In the genomic region with DNA sequence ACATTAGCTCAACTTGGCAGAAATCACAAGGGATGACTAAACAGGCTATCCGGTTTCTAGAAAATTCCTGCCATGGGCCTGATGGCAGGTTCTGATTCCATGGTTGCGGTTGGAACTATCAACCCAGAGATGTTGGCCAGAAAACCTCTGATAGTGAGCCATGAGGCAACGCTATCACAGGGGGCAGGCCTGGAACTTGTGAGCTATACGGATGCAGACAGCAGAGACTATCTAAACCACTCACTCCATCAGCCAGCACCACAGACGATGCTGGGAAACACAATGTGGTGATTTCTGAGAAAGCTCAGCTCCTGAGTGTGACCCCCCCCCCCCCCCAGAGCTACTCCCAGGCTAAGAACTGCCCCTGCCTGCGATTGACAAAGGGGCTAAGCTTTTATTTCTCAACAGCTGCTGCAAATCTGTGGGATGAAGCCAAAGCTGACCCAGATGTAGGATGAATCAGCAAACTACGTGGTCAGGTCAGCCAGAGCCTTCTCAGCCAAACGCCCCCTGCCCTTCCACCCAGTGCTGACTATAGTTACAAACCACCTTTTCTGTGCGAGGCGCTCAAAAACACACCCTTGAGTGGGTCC, we compare ENCODE assay signal across 12 mouse cellular contexts. TPM values are rescaled to one million over a fixed set of nuclear protein-coding genes. Genes with fewer than 3 reads are reported as not detected.
A peak's percentile ranks its signal among the peaks of the same experiment; 100 is the strongest.
DNase-seq lines count a peak whose midpoint lies in the region; ATAC-seq and TF ChIP-seq lines count a peak whose summit lies in the region.
"Had no signal": no experiment of that assay in that cellular context is flagged by ENCODE, and none has a peak within 500 bp of the region (broad histone marks: within the 10 kb centered on the region; RNA-seq: fewer than 3 reads in every experiment).

No protein-coding gene starts in this region.

- in situ Hi-C loops in Patski (cut with MboI; ENCODE audit: low pct_unique_long_range_greater_than_20kb): no loop called here

- peaks cover 68% of the 10 kb centered on the region for H3K79me2 ChIP-seq in C2C12 (ENCODE audit: control insufficient read depth, insufficient read depth)

- peaks cover 32% of the 10 kb centered on the region for H3K79me3 ChIP-seq in C2C12 (ENCODE audit: low read depth)

- no peak overlapping the region for H3K4me2 ChIP-seq in hindbrain, embryonic 11.5 days (replicated peaks; ENCODE audit: low read depth, low read length)
- H3K4me2 ChIP-seq in hindbrain, embryonic 12.5 days (replicated peaks): no peak overlapping the region
- no peak overlapping the region for H3K4me2 ChIP-seq in kidney, embryonic 14.5 days (replicated peaks; ENCODE audit: low read depth, low read length)

- no peaks in the 10 kb centered on the region for H3K9me3 ChIP-seq in hindbrain, embryonic 11.5 days (ENCODE audit: control insufficient read depth, low read length)
- H3K9me3 ChIP-seq in hindbrain, embryonic 12.5 days (replicated peaks): no peaks in the 10 kb centered on the region
- peaks cover 3% of the 10 kb centered on the region; the same call in 1 of the 2 replicates for H3K9me3 ChIP-seq in kidney, embryonic 14.5 days (ENCODE audit: control insufficient read depth, low read length)

- TF ChIP-seq CTCF in C2C12 (IDR thresholded peaks at IDR 0.05; ENCODE audit: control insufficient read depth, insufficient read depth, insufficient read length) (no peak), Patski (IDR thresholded peaks at IDR 0.05) (no peak)

- DNase-seq in hindbrain, embryonic 11.5 days (ENCODE audit: low spot score): no peak
- peak; percentile 79 for DNase-seq in Patski (ENCODE audit: low read depth, low spot score)
- no peak for DNase-seq in gastrocnemius, postnatal 25 days
- DNase-seq: adrenal gland, adult 8-10 months; heart, postnatal 4 days; kidney, adult 18-20 months; thymus, postnatal 4 days had no signal

- H3K4me1 ChIP-seq in hindbrain, embryonic 11.5 days (replicated peaks; ENCODE audit: control insufficient read depth, insufficient read depth, low read length): peaks cover 4% of the 10 kb centered on the region
- H3K4me1 ChIP-seq in hindbrain, embryonic 12.5 days: peaks cover 52% of the 10 kb centered on the region
- H3K4me1 ChIP-seq in kidney, embryonic 14.5 days (ENCODE audit: control insufficient read depth, insufficient read depth, low read length): peaks cover 45% of the 10 kb centered on the region

- 0 out of 2 replicates have a peak overlapping the region, but pooled peaks have one; percentile 10 for H3K27ac ChIP-seq in hindbrain, embryonic 11.5 days (ENCODE audit: low read depth, low read length)
- no peak overlapping the region for H3K27ac ChIP-seq in hindbrain, embryonic 12.5 days
- no peak overlapping the region for H3K27ac ChIP-seq in kidney, embryonic 14.5 days (ENCODE audit: low read depth, low read length)
- H3K27ac ChIP-seq: layer of hippocampus, adult 2 months had no signal

- H3K4me3 ChIP-seq in hindbrain, embryonic 11.5 days (ENCODE audit: low read depth, low read length): no peak overlapping the region
- no peak overlapping the region for H3K4me3 ChIP-seq in hindbrain, embryonic 12.5 days
- H3K4me3 ChIP-seq in C2C12 (ENCODE audit: insufficient read depth, poor library complexity, severe bottlenecking): no peak overlapping the region
- no peak overlapping the region for H3K4me3 ChIP-seq in kidney, embryonic 14.5 days (ENCODE audit: low read length)
- H3K4me3 ChIP-seq: layer of hippocampus, adult 2 months had no signal

- CTCF ChIA-PET in Patski (lab: Charles Lee): interaction anchor here (1.3 to 3.1 kb wide), 6 partner anchors 14 to 105 kb away, joined by 3 to 10 read pairs (median 3); no protein-coding TSS in a partner anchor

- H3ac ChIP-seq in C2C12 (ENCODE audit: control insufficient read depth, insufficient read length, low read depth): no peak overlapping the region

- H3K9ac ChIP-seq in hindbrain, embryonic 11.5 days (ENCODE audit: low read depth, low read length): no peak overlapping the region
- H3K9ac ChIP-seq in hindbrain, embryonic 12.5 days: no peak overlapping the region; the same call in 1 of the 2 replicates
- H3K9ac ChIP-seq in kidney, embryonic 14.5 days (ENCODE audit: low read depth, low read length): no peak overlapping the region

- no peak for ATAC-seq in hindbrain, embryonic 11.5 days (ENCODE audit: low FRiP score)
- no peak for ATAC-seq in hindbrain, embryonic 12.5 days (ENCODE audit: low FRiP score)
- no peak for ATAC-seq in Patski
- peak; percentile 31; the same call in 1 of the 2 replicates for ATAC-seq in megakaryocyte progenitor cell, adult 5-6 weeks (replicated peaks; ENCODE audit: poor library complexity)
- ATAC-seq in kidney, embryonic 14.5 days (ENCODE audit: low FRiP score, low TSS enrichment): no peak

- no peaks in the 10 kb centered on the region for H3K36me3 ChIP-seq in hindbrain, embryonic 11.5 days (ENCODE audit: control insufficient read depth, insufficient read depth, low read length)
- H3K36me3 ChIP-seq in hindbrain, embryonic 12.5 days: no peaks in the 10 kb centered on the region
- no peaks in the 10 kb centered on the region for H3K36me3 ChIP-seq in C2C12 (ENCODE audit: control insufficient read depth, insufficient read depth)
- H3K36me3 ChIP-seq in kidney, embryonic 14.5 days (ENCODE audit: control insufficient read depth, insufficient read depth, low read length): no peaks in the 10 kb centered on the region

- WGBS in hindbrain, embryonic 11.5 days: 66% methylated on average over 10 of the region's 10 CpGs
- WGBS in hindbrain, embryonic 12.5 days: 58% methylated on average over 10 of the region's 10 CpGs
- 59% methylated on average over 10 of the region's 10 CpGs for WGBS in kidney, embryonic 14.5 days

- H3K27me3 ChIP-seq in hindbrain, embryonic 11.5 days (ENCODE audit: control insufficient read depth, insufficient read depth, low read length): no peaks in the 10 kb centered on the region
- H3K27me3 ChIP-seq in hindbrain, embryonic 12.5 days: no peaks in the 10 kb centered on the region
- H3K27me3 ChIP-seq in C2C12 (ENCODE audit: control insufficient read depth, insufficient read depth, insufficient read length): no peaks in the 10 kb centered on the region
- H3K27me3 ChIP-seq in Patski: no peaks in the 10 kb centered on the region
- no peaks in the 10 kb centered on the region for H3K27me3 ChIP-seq in kidney, embryonic 14.5 days (ENCODE audit: control insufficient read depth, insufficient read depth, low read length)

- POLR2A ChIA-PET in Patski (lab: Charles Lee): no interaction called here

TF ChIP-seq in C2C12, 6 proteins besides CTCF, POLR2A, EP300 and RAD21:
- TF ChIP-seq MAX (IDR thresholded peaks at IDR 0.05) (peak; percentile 71), CEBPB (IDR thresholded peaks at IDR 0.05; ENCODE audit: low read depth) (peak; percentile 71), MYOD1 (IDR thresholded peaks at IDR 0.05; ENCODE audit: control insufficient read depth, insufficient read length, low read depth) (peak; percentile 81), MYOG (IDR thresholded peaks at IDR 0.05; ENCODE audit: control insufficient read depth, extremely low read depth, insufficient read length) (no peak), FOSL1 (IDR thresholded peaks at IDR 0.05; ENCODE audit: insufficient read depth, low read length, poor library complexity, severe bottlenecking) (peak; percentile 65), USF1 (IDR thresholded peaks at IDR 0.05; ENCODE audit: low read depth) (no peak)

RNA-seq across cellular contexts. Expression of a gene that starts 43.1 kb away (rescaled TPM):
- polyA plus RNA-seq in hindbrain, embryonic 11.5 days (2014; fragmentation: Nextera tagmentation; extraction: Ambion mirVana): 132 and 140 TPM in 2 replicates
- polyA plus RNA-seq in hindbrain, embryonic 12.5 days (2016; fragmentation: Nextera tagmentation; extraction: Ambion mirVana): 109 and 118 TPM in 2 replicates
- 34.2 TPM for polyA plus RNA-seq in C2C12 (2012; fragmentation: generic; extraction: Trizol)
- polyA plus RNA-seq in Patski (2021): 151 TPM
- total RNA-seq in megakaryocyte progenitor cell, adult 5-6 weeks (2015): 83.9 and 84.1 TPM in 2 replicates
- total RNA-seq in megakaryocyte progenitor cell, adult 5-6 weeks (2017): 156 and 273 TPM in 2 replicates
- 155 and 160 TPM in 2 replicates for polyA plus RNA-seq in kidney, embryonic 14.5 days (2014; fragmentation: Nextera tagmentation; extraction: Ambion mirVana)
- 10 to 100 TPM; 19.7 to 20.4 TPM for total RNA-seq in gastrocnemius, postnatal 25 days (2021)

RNA-seq across cellular contexts. Expression of a gene that starts 43.1 kb away (rescaled TPM):
- 21.9 and 22.4 TPM in 2 replicates for polyA plus RNA-seq in hindbrain, embryonic 11.5 days (2014; fragmentation: Nextera tagmentation; extraction: Ambion mirVana)
- 15.4 and 18.0 TPM in 2 replicates for polyA plus RNA-seq in hindbrain, embryonic 12.5 days (2016; fragmentation: Nextera tagmentation; extraction: Ambion mirVana)
- polyA plus RNA-seq in C2C12 (2012; fragmentation: generic; extraction: Trizol) (20.9 TPM), Patski (2021) (15.4 TPM)
- total RNA-seq in megakaryocyte progenitor cell, adult 5-6 weeks (2015): 16.3 and 21.1 TPM in 2 replicates
- total RNA-seq in megakaryocyte progenitor cell, adult 5-6 weeks (2017): 28.7 and 36.5 TPM in 2 replicates
- polyA plus RNA-seq in kidney, embryonic 14.5 days (2014; fragmentation: Nextera tagmentation; extraction: Ambion mirVana): 25.2 and 29.3 TPM in 2 replicates
- total RNA-seq in gastrocnemius, postnatal 25 days (2021): 10 to 100 TPM; 11.9 to 13.7 TPM
